Mouse (Mus musculus) heart, adult 10 weeks (tissue): ENCODE measurements around the gene Ptma. TPM values are rescaled to one million over a fixed set of nuclear protein-coding genes. Genes with fewer than 3 reads are reported as not detected.

Source experiments
- polyA plus RNA-seq: library from polyadenylated mRNA; stranded (reverse); fragments of 350-450 nt; fragmentation: Illumina TruSeq; extraction: RNeasy Lipid Tissue Mini Kit (QIAGEN cat#74804); gene quantifications from one replicate; pipeline ENCODE4 v1.2.3, GENCODE M21; 2014; ENCODE audit warnings: low read depth, low replicate concordance

Ptma gene
- 347 TPM for polyA plus RNA-seq

DNA sequence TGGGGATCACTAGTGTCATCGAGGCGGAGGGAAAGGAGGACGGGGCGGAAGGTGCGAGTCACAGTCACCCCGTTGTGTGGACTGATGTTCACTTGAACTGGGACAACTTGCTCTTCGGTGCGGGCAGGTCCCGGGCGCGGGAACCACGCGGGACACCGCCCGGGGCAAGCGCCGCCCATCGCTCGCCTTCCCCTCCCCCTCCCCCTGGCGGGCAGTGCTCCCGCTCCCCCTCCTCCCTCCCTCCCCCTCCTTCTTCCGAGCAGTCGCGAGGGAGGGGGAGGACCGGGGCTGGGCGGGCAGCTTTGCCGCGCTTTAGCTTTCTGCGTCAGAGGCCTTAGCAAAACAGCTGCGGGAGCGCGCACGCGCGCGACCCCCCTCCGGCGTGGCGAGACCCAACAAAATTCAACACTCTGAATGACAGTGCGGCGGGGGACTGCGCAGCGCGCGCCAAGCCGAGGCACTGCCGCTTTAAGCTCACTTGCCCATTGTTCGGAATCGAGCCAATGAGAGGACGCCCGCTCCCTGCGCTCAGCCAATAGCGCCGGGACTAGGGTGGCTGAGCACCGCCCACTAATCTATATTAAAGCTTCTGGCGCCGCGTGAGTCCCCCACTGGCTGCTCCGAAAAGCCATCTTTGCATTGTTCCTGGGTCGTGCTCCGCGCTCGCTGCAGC is at the start of gene Ptma:
Ptma (plus strand) TSS at position 611 of the 673 bp plus-strand sequence.

Other genes with a start within 250 kb of the Ptma start
- 0.39 TPM for gene B3gnt7, start 223.9 kb upstream of the Ptma start, polyA plus RNA-seq
- 148 TPM for gene Ncl, start 167.3 kb upstream of the Ptma start, polyA plus RNA-seq
- gene Nmur1, start 100.5 kb upstream of the Ptma start, polyA plus RNA-seq: not detected
- not detected for gene Tex44, start 100.4 kb upstream of the Ptma start, polyA plus RNA-seq
- 41.1 TPM for gene Pde6d, start 55.9 kb downstream of the Ptma start, polyA plus RNA-seq
- 10.8 TPM for gene Cops7b, start 56.2 kb downstream of the Ptma start, polyA plus RNA-seq
- gene Nppc, start 143.8 kb downstream of the Ptma start, polyA plus RNA-seq: 0.63 TPM
- gene Dis3l2, start 177.1 kb downstream of the Ptma start, polyA plus RNA-seq: 8.7 TPM